Mouse (Mus musculus): ENCODE results near the gene Elmo3. TPM values are rescaled to one million over a fixed set of nuclear protein-coding genes. Genes with fewer than 3 reads are reported as not detected.

Gene Elmo3
- polyA plus RNA-seq, 1 experiment = 49.6 TPM

DNA sequence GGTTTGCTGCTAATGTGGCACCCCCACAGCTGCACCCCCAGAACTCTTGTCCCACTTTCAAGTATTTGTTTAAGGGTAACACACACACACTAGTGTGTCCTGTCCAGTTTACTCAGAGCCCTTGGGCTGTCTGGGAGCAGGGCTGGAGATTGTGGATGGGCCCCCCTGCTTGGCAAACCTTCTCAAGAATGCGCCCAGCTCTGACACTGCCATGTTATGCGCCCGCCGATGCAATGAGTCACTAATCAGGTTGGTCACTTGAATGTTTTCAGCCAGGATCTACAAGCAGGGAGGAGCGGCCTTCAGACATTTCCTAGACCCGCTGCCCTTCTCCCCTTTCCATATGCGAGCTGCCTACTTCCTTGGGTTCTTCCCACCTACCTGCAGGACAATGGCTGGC, 12.9 kb upstream of the Elmo3 start:
- DNase-seq = no peak
- 62% methylated on average over 7 of the region's 7 CpGs for WGBS
- H3K27ac ChIP-seq (ENCODE audit: insufficient read depth, low read depth, low read length) = no peak overlapping the region
- H3K27me3 ChIP-seq (replicated peaks; ENCODE audit: control insufficient read depth, insufficient read depth, low read length) = no peaks in the 10 kb centered on the region
- H3K4me3 ChIP-seq (ENCODE audit: insufficient read depth, low read depth, low read length) = no peak overlapping the region
- peaks cover 9% of the 10 kb centered on the region for H3K4me1 ChIP-seq (ENCODE audit: control insufficient read depth, insufficient read depth, low read length)
- H3K36me3 ChIP-seq (ENCODE audit: control insufficient read depth, insufficient read depth, low read length) = no peaks in the 10 kb centered on the region
- TF ChIP-seq CTCF (conservative IDR thresholded peaks at IDR 0.05; ENCODE audit: insufficient read depth, insufficient read length, low read depth, low read length) (no peak), POLR2A (IDR thresholded peaks at IDR 0.05; ENCODE audit: low read depth, low read length) (no peak)

DNA sequence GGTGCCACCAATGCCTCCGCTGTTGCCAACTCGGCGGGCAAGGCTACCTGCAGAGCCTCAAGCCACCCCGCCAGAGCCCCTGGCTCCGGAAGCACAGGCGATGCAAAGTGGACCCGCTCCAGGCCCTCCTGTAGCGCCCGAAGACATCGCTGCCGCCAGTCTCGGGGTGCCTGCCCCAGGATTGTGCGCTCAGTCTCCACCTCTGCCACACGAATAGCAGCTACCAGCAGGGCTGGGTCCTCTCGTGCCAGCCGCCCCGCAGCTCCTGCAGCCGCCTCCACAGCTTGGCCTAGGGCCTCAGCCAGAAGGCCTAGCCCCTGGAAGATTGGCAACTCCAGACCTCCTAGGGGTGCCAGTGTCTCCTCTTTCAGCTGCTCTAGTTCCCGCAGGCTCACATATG, 12.0 kb upstream of the Elmo3 start:
- no peak overlapping the region for H3K4me3 ChIP-seq (ENCODE audit: insufficient read depth, low read depth, low read length)
- no peak overlapping the region for H3K27ac ChIP-seq (ENCODE audit: insufficient read depth, low read depth, low read length)
- H3K27me3 ChIP-seq (replicated peaks; ENCODE audit: control insufficient read depth, insufficient read depth, low read length) = no peaks in the 10 kb centered on the region

DNA sequence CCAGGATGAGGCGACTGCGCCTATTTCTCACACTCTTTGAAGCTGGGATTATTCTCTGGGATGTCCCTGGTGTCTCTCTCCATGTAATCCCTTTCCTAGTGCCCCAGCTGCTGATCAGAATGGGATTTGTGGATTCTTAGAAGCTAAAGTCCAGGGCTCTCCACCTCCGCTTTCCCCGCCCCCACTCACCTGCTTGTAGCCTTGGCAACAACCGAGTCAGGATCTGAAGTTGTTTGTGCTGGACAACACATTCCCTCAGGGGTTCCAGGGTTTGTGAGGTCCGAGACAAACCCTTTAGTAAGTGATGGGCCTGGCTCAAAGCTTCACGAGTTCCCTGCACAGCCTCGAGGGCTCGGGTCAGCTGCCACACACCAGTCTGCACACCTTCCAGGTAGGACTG, 10.6 kb upstream of the Elmo3 start:
- WGBS = 67% methylated on average over 9 of the region's 9 CpGs
- no peak for TF ChIP-seq CTCF (conservative IDR thresholded peaks at IDR 0.05; ENCODE audit: insufficient read depth, insufficient read length, low read depth, low read length)
- no peak for TF ChIP-seq POLR2A (IDR thresholded peaks at IDR 0.05; ENCODE audit: low read depth, low read length)
- DNase-seq = no peak
- Histone ChIP-seq H3K27me3 (replicated peaks; ENCODE audit: control insufficient read depth, insufficient read depth, low read length) (no peaks in the 10 kb centered on the region), H3K4me3 (ENCODE audit: insufficient read depth, low read depth, low read length) (peak overlapping the region; percentile 56; the same call in 1 of the 2 replicates), H3K27ac (ENCODE audit: insufficient read depth, low read depth, low read length) (no peak overlapping the region), H3K4me1 (ENCODE audit: control insufficient read depth, insufficient read depth, low read length) (peaks cover 12% of the 10 kb centered on the region), H3K36me3 (ENCODE audit: control insufficient read depth, insufficient read depth, low read length) (no peaks in the 10 kb centered on the region)

More for the DNA sequence above, 12.0 kb upstream of the Elmo3 start:
- 77% methylated on average over 19 of the region's 19 CpGs for WGBS
- TF ChIP-seq CTCF (conservative IDR thresholded peaks at IDR 0.05; ENCODE audit: insufficient read depth, insufficient read length, low read depth, low read length) (no peak), POLR2A (IDR thresholded peaks at IDR 0.05; ENCODE audit: low read depth, low read length) (no peak)
- no peak for DNase-seq
- H3K4me1 ChIP-seq (ENCODE audit: control insufficient read depth, insufficient read depth, low read length) = peaks cover 9% of the 10 kb centered on the region
- H3K36me3 ChIP-seq (ENCODE audit: control insufficient read depth, insufficient read depth, low read length) = no peaks in the 10 kb centered on the region

DNA sequence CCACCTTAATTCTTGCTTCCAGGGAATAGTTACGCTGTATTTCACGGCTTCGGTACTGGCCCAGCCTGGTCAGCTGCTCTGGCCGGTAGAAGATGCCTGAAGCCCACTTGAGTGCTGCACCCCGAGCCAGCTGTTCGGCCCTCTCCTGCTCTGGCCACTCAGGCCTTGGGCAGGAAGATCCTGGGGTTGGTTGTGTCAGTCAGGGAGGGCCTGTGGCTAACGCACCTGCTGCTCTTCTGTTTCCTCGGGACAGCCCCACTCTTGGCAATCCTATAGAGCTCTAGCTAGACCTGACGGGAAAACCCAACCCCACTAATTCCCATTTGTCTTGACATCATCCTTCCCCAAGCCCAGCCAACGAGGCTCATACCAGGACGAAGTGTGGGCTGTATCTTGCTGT, 10.1 kb upstream of the Elmo3 start:
- H3K27me3 ChIP-seq (replicated peaks; ENCODE audit: control insufficient read depth, insufficient read depth, low read length) = no peaks in the 10 kb centered on the region
- H3K36me3 ChIP-seq (ENCODE audit: control insufficient read depth, insufficient read depth, low read length) = no peaks in the 10 kb centered on the region; the same call in 1 of the 2 replicates
- no peak for DNase-seq
- 71% methylated on average over 11 of the region's 11 CpGs for WGBS
- H3K27ac ChIP-seq (ENCODE audit: insufficient read depth, low read depth, low read length) = peak overlapping the region; percentile 63
- H3K4me1 ChIP-seq (ENCODE audit: control insufficient read depth, insufficient read depth, low read length) = peaks cover 7% of the 10 kb centered on the region
- TF ChIP-seq CTCF (conservative IDR thresholded peaks at IDR 0.05; ENCODE audit: insufficient read depth, insufficient read length, low read depth, low read length) (no peak), POLR2A (IDR thresholded peaks at IDR 0.05; ENCODE audit: low read depth, low read length) (no peak)
- H3K4me3 ChIP-seq (ENCODE audit: insufficient read depth, low read depth, low read length) = peak overlapping the region; percentile 56

DNA sequence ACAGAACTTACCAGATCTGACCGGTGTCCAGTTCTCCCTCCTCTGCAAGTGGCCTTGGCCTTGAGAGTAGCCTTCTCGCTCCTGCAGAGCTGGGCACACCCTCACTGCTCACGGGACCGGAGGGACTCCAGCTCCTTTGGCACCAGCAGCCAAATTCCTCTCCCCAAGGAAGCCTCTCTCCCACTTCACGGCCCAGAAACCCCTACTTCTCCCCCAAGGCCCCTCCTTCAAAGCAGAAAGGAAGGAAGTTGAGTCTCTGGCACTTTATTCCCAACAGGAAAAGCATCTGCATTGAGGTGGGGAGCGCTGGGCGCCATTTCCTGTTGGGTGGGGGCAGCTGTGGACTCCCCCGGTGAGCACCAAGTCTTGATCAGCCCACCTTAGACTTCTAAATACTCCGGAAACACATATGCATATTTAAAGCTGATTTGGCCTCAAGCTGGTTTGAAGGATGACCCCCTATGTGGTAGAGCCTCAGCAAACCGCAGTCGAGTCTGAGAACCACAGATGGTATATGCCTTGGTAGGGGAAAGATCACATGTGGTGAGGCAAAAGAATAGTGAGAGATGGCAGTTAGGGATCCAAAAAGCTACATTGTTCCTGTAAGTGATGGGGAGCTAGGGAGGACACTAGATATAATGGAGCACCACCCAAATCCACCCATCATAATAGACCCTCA, 9.4 kb upstream of the Elmo3 start, which contains the start of gene Exoc3l:
TSS of gene Exoc3l (minus strand) at position 207 of the 679 bp plus-strand sequence.
- peak; percentile 66 for DNase-seq
- Histone ChIP-seq H3K4me3 (ENCODE audit: insufficient read depth, low read depth, low read length) (peak within 1 kb of the TSS; percentile 56), H3K27me3 (replicated peaks; ENCODE audit: control insufficient read depth, insufficient read depth, low read length) (no peaks in the 10 kb centered on the region), H3K4me1 (ENCODE audit: control insufficient read depth, insufficient read depth, low read length) (peaks cover 7% of the 10 kb centered on the region; the same call in 1 of the 2 replicates), H3K27ac (ENCODE audit: insufficient read depth, low read depth, low read length) (peak within 1 kb of the TSS; percentile 77), H3K36me3 (ENCODE audit: control insufficient read depth, insufficient read depth, low read length) (no peaks in the 10 kb centered on the region; the same call in 1 of the 2 replicates)
- 52% methylated on average over 11 of the region's 11 CpGs for WGBS
- TF ChIP-seq CTCF (conservative IDR thresholded peaks at IDR 0.05; ENCODE audit: insufficient read depth, insufficient read length, low read depth, low read length) (no peak), POLR2A (IDR thresholded peaks at IDR 0.05; ENCODE audit: low read depth, low read length) (no peak)

DNA sequence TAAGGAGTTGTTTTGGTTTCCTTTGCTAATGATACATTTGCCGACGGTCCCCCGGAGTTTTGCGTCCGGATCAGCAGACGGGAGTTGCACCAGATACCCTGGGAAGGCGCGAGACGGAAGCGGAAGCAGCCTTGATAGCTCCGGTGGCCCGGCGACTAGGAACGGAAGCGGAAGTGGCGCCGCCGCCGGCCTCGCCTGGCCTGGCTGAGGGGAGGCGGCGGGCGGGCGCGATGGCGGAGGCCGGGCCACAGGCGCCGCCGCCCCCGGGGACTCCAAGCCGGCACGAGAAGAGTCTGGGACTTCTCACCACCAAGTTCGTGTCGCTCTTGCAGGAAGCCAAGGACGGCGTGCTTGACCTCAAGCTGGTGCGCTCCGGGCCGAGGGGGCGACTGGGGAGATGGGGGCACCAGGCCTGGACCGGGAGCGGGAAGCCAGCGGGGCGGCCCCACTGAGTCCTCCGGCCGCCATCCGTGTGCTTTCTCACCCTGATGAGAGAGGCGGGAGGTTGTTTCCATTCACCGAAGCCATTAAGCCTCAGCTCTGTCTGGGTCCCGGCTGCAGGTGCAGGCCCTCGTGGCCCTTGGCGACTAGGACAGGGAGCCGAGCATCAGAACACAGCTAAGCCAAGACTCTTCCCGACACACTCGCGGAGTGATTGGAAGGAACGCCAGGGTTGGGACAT, 7.7 kb upstream of the Elmo3 start, which contains the start of gene E2f4:
TSS of gene E2f4 (plus strand) at position 153 of the 682 bp plus-strand sequence.
- TF ChIP-seq CTCF (conservative IDR thresholded peaks at IDR 0.05; ENCODE audit: insufficient read depth, insufficient read length, low read depth, low read length) (no peak), POLR2A (IDR thresholded peaks at IDR 0.05; ENCODE audit: low read depth, low read length) (no peak)
- Histone ChIP-seq H3K27ac (ENCODE audit: insufficient read depth, low read depth, low read length) (peak within 1 kb of the TSS; percentile 77), H3K4me3 (ENCODE audit: insufficient read depth, low read depth, low read length) (peak within 1 kb of the TSS; percentile 88), H3K4me1 (ENCODE audit: control insufficient read depth, insufficient read depth, low read length) (peaks cover 7% of the 10 kb centered on the region; the same call in 1 of the 2 replicates), H3K27me3 (replicated peaks; ENCODE audit: control insufficient read depth, insufficient read depth, low read length) (no peaks in the 10 kb centered on the region), H3K36me3 (ENCODE audit: control insufficient read depth, insufficient read depth, low read length) (no peaks in the 10 kb centered on the region; the same call in none of the 2 replicates)
- peak; percentile 97 for DNase-seq
- WGBS = under 1% methylated on average over 58 of the region's 58 CpGs

All from kidney, adult 2 months (tissue).